Mouse (Mus musculus): ENCODE measurements around the gene Nfkbil1. TPM values are rescaled to one million over a fixed set of nuclear protein-coding genes. Genes with fewer than 3 reads are reported as not detected.

The Nfkbil1 gene
- total RNA-seq, 2 experiments from 2014 or later: 7.0 to 7.2 TPM

- DNase-seq (ENCODE audit: low spot score): no peak
Observed at GRCm38 (mm10) chr17:35204494-35205379, 30.9 kb downstream of the Nfkbil1 start, which contains the start of gene Lta. Gene Lta, minus strand, starts transcription at chr17:35205351.

GRCm38 (mm10) chr17:35202442-35202841 is 33.1 kb downstream of the Nfkbil1 start:
- DNase-seq (ENCODE audit: low spot score): no peak

DNA sequence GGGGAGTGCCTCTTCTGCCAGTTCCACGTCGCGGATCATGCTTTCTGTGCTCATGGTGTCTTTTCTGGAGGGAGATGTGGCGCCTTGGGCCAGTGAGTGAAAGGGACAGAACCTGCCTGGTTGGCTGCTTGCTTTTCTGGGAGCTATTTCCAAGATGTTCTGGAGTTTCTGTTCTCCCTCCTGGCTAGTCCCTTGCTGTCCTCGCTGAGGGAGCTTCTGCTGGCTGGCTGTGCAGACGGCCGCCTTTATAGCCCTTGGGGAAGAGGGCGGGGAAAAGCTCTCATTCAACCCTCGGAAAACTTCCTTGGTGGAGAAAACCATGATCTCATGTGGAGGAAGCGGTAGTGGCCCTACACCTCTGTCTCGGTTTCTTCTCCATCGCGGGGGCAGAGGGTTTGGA is 33.8 kb downstream of the Nfkbil1 start, which contains the start of gene Tnf:
Gene Tnf (minus strand): TSS at position 221 of the 400 bp plus-strand sequence.
- DNase-seq (ENCODE audit: low spot score): peak; percentile 64

DNA sequence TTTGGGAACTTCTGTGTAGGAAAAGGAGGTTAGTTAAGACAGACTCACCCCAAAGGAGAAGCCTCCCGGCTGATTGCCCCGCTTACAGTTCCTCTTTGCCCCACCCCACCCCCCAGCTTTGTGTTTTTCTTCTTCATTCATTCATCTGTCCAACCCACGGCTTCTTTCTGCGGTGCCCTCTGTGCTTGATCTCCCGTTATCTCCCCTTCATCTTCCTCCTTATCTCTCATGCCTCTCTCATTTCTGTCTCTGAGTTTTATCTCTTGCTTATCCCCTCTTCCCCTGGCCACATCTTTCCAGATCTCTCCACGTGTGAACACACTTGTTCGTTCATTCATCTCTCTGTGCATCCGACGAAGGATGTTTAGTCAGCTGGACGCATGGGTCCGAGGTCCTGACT is 34.5 kb downstream of the Nfkbil1 start:
- DNase-seq (ENCODE audit: low spot score): no peak

DNA sequence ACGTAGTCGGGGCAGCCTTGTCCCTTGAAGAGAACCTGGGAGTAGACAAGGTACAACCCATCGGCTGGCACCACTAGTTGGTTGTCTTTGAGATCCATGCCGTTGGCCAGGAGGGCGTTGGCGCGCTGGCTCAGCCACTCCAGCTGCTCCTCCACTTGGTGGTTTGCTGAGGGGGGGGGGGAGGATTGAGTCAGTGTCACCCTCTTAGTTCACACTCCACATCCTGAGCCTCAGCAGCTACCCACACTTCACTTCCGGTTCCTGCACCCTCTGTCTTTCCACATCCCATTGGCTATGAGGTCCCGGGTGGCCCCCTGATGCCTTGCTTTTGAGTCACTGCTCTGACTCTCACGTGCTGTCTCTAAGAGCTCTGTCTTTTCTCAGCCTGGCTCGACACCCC is 35.2 kb downstream of the Nfkbil1 start:
- no peak for DNase-seq (ENCODE audit: low spot score)

DNA sequence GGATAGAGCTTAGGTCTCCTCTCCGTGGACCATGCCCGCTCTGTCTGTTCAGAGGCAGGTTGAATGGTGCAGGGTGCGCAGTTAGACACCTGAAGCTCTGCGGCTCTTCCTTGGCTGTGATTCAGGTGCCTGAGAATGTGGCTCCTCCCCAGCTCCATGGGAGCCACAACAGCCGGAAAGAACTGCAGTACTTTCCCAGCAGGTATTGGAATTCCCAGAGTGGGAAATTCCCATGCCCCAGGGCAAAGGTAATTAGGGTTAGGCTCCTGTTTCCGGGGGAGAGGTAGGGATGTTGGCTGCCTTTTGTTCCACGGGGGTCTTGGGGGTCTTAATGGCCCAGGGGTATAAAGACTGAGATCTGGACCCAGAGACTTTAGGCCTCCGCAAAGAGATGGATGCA is 36.6 kb downstream of the Nfkbil1 start:
- DNase-seq (ENCODE audit: low spot score): no peak

GRCm38 (mm10) chr17:35198029-35198428 is 37.6 kb downstream of the Nfkbil1 start:
- DNase-seq (ENCODE audit: low spot score): no peak

DNA sequence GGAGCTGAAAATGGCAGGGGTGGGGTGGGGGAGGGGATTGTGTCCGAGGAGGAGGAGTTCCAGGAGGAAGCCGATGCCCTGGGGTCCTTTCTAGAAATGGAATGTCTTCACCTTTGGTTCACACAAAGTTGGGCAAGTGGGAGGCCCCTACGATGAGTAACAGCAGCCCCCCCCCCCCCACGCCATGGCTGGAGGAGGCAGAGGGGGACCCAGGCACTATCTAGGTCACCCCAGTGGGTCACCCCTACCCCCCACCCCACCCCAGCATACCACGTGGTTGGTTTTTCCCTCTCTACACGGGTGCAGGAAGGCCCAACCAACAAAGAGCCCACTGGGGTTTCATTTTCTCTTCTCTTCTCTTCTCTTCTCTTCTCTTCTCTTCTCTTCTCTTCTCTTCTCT is 38.5 kb downstream of the Nfkbil1 start:
- no peak for DNase-seq (ENCODE audit: low spot score)

DNA sequence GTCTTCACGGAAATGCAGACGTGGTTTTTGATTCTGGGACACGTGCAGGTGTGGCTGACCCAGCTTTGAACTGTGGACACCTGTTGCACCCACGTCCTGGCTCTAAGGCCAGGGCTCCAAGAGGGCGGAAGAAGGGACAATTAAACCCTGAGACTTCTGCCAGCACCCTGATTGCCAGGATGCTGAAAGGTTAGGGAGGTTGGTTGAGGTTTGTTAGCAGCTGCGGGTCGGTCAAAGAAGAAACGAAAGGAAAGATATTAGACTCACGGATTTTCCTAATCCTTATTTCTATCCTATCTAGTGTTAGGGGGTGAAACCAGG is 39.3 kb downstream of the Nfkbil1 start:
- DNase-seq (ENCODE audit: low spot score): no peak

- DNase-seq (ENCODE audit: low spot score): peak; percentile 70
Observed at GRCm38 (mm10) chr17:35195631-35196320, 39.8 kb downstream of the Nfkbil1 start.

DNA sequence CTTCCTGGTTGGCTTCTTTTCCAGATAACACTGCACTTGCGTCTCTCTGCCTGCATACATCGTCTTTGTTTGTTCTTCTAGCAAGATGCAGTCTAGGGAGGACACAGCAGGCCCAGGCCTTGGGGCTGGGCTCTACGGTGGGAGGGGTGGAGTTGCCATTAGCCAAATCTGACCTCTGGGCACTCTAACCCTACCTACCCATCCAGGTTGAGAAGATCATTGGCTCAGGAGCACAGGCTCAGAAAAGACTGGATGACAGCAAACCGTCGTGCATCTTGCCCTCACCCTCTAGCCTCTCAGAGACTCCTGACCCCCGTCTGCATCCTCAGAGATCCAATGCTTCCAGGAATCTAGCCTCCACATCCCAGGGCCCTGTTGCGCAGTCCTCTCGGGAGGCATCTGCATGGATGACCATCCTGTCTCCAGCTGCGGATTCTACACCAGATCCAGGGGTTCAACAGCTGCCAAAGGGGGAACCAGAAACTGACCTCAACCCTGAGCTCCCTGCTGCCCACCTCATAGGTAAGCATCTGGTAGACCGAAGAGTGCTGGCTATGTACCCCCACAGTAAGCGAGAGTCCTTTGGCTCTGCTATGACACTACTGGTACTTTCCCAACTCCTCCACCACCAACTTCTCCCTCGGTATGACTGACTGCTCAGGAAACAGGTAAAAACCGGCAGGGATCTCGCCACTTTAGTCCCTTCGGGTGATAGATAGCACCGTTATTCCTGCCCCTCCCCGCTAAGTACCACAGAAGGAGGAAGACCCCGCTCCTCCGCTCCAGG is 40.6 kb downstream of the Nfkbil1 start:
- no peak for DNase-seq (ENCODE audit: low spot score)

GRCm38 (mm10) chr17:35193881-35194843 is 41.4 kb downstream of the Nfkbil1 start, which contains the start of gene Ltb:
Gene Ltb, plus strand, starts transcription at chr17:35194439.
- DNase-seq (ENCODE audit: low spot score): no peak

DNA sequence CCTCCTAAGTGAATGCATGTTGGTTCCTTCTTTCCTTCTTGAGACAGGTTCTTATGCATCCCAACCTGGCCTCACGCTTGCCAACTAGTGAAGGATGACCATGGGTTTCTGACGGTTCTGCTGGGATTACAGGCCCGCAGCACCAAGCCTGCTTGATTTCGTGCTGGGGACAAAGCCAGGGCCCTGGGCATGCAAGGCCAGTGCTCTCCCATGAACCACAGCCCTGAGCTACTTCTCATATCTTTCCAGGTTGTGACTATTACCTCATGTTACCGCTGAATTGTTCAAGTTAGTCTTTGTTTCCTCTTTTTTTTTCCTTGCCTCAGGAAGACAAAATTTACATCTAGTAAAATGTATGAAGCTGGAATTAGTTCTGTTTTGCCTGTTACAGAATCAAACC is 42.7 kb downstream of the Nfkbil1 start:
- DNase-seq (ENCODE audit: low spot score): no peak

DNA sequence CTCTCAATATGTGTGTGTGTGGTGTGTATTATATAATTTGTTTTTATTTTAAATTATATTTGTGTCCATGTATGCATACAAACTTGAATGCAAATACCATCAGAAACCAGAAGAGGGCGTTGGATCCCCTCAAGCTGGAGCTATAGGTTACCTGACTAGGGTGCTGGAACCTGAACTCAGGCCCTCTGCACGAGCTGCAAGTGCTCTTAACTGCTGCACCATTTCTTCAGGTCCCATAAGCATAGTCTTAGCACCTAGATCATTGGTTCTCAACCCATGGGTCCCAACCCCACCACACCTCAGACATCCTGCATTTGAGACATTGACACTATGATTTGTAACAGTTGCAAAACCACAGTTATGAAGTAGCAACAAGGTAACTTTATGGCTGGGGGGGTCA is 43.9 kb downstream of the Nfkbil1 start:
- DNase-seq (ENCODE audit: low spot score): no peak

DNA sequence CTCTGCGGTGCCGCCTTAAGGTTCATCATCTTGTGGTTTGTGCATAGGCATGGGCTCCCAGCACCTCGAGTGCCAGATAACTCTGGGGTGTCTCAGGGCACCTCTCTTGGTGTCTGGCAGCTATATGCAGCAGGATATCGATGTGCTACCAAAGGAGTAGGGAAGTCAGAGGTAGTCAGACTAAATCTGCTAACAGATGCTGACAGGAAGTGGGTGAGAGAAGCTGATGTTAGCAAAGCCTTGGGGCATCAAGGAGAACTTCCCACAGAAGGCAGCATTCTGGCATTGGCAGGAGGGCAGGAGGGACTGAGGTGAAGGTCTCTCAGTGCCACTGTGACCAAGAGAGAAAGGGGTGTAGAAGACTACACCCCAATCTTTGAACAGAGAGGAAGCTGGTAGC is 45.5 kb downstream of the Nfkbil1 start:
- no peak for DNase-seq (ENCODE audit: low spot score)

GRCm38 (mm10) chr17:35189186-35189585 is 46.4 kb downstream of the Nfkbil1 start:
- DNase-seq (ENCODE audit: low spot score): no peak

DNA sequence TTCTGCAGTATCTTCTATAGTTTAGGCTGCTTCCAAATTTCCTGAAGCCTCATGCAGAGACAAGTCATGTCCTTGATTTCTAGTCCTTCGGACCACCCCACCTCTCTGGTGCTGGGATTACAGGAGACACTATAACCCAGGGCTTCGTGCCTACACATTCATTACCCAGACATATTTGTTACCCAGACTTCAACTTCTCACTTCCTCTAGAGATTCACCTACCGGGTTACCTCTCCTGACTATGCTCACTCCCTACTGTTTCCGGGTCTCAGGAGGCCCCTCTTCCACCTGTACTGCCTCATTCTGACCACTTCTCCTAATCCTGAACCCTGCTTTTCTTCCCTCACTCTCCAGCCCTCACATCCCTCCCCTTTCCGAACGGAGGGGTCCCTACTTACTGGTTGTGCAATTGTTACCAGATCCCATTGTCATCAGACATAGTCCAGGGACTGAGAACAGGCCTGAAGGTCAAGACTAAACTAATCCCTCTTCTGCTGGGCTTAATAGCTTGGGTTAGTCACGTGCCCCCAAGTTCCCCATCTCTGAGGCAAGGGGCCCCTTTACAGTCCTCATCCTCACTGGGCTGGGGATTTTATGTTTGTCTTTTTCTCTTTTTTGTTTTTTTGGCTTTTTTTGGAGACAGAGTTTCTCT is 47.5 kb downstream of the Nfkbil1 start, which contains the start of gene Lst1:
Gene Lst1 (minus strand): TSS at position 481 of the 652 bp plus-strand sequence.
- no peak for DNase-seq (ENCODE audit: low spot score)

- no peak for DNase-seq (ENCODE audit: low spot score)
Observed at GRCm38 (mm10) chr17:35187345-35187744, 48.2 kb downstream of the Nfkbil1 start.

DNA sequence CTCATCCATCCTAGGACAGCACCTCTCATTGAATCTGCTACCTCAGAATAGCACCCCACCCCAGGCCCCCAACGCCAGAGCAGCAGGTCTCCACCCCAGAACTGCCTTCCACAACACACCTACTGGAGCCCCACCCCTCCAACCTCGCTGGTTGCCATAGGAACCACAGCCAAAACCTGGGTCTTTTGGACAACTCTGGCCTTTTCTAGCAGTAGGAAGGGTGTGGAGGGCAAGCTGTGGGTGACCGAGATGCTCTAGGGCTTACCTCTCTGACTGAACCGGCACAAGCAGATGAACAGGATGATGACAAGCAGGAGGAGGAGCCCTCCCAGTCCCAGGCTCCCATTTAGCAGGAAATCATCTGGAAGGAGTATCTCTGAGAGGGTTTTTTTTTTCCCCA is 48.9 kb downstream of the Nfkbil1 start:
- DNase-seq (ENCODE audit: low spot score): no peak
